Mouse (Mus musculus) urinary bladder, postnatal 10 days (tissue): Measurements from ENCODE around the gene Enc1.
"Not testable (repeated sequence)": the region's sequence is repeated elsewhere in the genome, so short reads cannot be mapped to it uniquely, and the experiment has no call there.

ENCODE experiments used
- DNase-seq: peaks from one replicate; pipeline ENCODE4 v3.0.0; 2022; ENCODE audit warnings: low spot score

Gene Enc1

GRCm38 (mm10) chr13:97251736-97252135 lies 10.8 kb downstream of the Enc1 start:
- DNase-seq: no peak

- DNase-seq: no peak
Observed at GRCm38 (mm10) chr13:97252469-97252868, 11.6 kb downstream of the Enc1 start.

- no peak for DNase-seq
Observed at GRCm38 (mm10) chr13:97253418-97253981, 12.6 kb downstream of the Enc1 start.

GRCm38 (mm10) chr13:97253994-97254393 lies 13.1 kb downstream of the Enc1 start:
- no peak for DNase-seq

- DNase-seq: no peak
Observed at GRCm38 (mm10) chr13:97254564-97255164, 13.8 kb downstream of the Enc1 start.

GRCm38 (mm10) chr13:97255976-97256848 lies 15.3 kb downstream of the Enc1 start:
- no peak for DNase-seq

GRCm38 (mm10) chr13:97256849-97257379 lies 16.0 kb downstream of the Enc1 start:
- DNase-seq: no peak

GRCm38 (mm10) chr13:97259271-97259670 lies 18.4 kb downstream of the Enc1 start:
- no peak for DNase-seq

- DNase-seq: no peak
Observed at GRCm38 (mm10) chr13:97260456-97261180, 19.7 kb downstream of the Enc1 start.

- DNase-seq: no peak
Observed at GRCm38 (mm10) chr13:97261549-97261948, 20.6 kb downstream of the Enc1 start.

GRCm38 (mm10) chr13:97262676-97263075 lies 21.8 kb downstream of the Enc1 start:
- DNase-seq: no peak

- not testable (repeated sequence) for DNase-seq
Observed at GRCm38 (mm10) chr13:97265534-97265933, 24.6 kb downstream of the Enc1 start.

GRCm38 (mm10) chr13:97270723-97271122 lies 29.8 kb downstream of the Enc1 start:
- DNase-seq: no peak

GRCm38 (mm10) chr13:97271641-97272040 lies 30.7 kb downstream of the Enc1 start:
- DNase-seq: no peak

GRCm38 (mm10) chr13:97274757-97275156 lies 33.9 kb downstream of the Enc1 start:
- DNase-seq: no peak

GRCm38 (mm10) chr13:97275482-97275881 lies 34.6 kb downstream of the Enc1 start:
- DNase-seq: no peak

GRCm38 (mm10) chr13:97282051-97282910 lies 41.4 kb downstream of the Enc1 start:
- no peak for DNase-seq

- no peak for DNase-seq
Observed at GRCm38 (mm10) chr13:97282911-97283281, 42.0 kb downstream of the Enc1 start.

- no peak for DNase-seq
Observed at GRCm38 (mm10) chr13:97287046-97287445, 46.1 kb downstream of the Enc1 start.

GRCm38 (mm10) chr13:97290747-97291146 lies 49.8 kb downstream of the Enc1 start:
- DNase-seq: no peak

- DNase-seq: no peak
Observed at GRCm38 (mm10) chr13:97291354-97291753, 50.4 kb downstream of the Enc1 start.
